Mouse (Mus musculus): ENCODE data around the gene Ccdc65. TPM values are rescaled to one million over a fixed set of nuclear protein-coding genes. Genes with fewer than 3 reads are reported as not detected.

Ccdc65 gene
- polyA plus RNA-seq, 1 experiment from 2014 or later: 0.70 TPM

DNA sequence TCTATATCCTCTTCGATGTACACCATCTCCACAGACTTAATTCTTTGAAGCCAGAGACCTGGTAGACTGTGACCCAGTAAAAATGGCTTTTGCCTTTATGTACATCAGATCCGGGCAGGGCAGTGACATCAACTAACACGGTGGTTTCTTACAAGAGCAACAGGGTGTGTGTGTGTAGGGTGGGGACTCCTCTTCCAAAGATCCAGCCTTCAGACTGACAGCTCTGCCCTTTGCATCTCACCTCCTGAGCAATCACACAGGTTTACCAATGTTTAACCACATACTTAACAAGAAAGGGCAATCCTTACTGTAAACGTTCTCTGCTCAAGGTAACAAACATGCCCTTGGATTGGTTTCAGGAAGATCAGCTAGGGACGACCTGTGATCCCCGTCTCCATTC is 39.3 kb downstream of the Ccdc65 start:
- peaks cover 3% of the 10 kb centered on the region for H3K36me3 ChIP-seq (ENCODE audit: control insufficient read depth, insufficient read depth, low read length)
- no peak overlapping the region for H3K27ac ChIP-seq (replicated peaks)
- TF ChIP-seq CTCF (IDR thresholded peaks at IDR 0.05; ENCODE audit: low read depth) (no peak), EP300 (optimal IDR thresholded peaks at IDR 0.05) (no peak)
- DNase-seq (ENCODE audit: low spot score): no peak
- no peaks in the 10 kb centered on the region for H3K27me3 ChIP-seq (ENCODE audit: control insufficient read depth, insufficient read depth, low read length)
- H3K9ac ChIP-seq (ENCODE audit: low read length): no peak overlapping the region
- no peaks in the 10 kb centered on the region for H3K9me3 ChIP-seq (ENCODE audit: control insufficient read depth, low read length)
- no peaks in the 10 kb centered on the region for H3K4me1 ChIP-seq (replicated peaks; ENCODE audit: control insufficient read depth, insufficient read depth)
- H3K4me2 ChIP-seq (replicated peaks; ENCODE audit: low read depth): no peak overlapping the region
- ATAC-seq (ENCODE audit: low FRiP score, low TSS enrichment): peak; percentile 55
- WGBS: 55% methylated on average over 6 of the region's 6 CpGs
- H3K4me3 ChIP-seq (ENCODE audit: low read depth, low read length): no peak overlapping the region

DNA sequence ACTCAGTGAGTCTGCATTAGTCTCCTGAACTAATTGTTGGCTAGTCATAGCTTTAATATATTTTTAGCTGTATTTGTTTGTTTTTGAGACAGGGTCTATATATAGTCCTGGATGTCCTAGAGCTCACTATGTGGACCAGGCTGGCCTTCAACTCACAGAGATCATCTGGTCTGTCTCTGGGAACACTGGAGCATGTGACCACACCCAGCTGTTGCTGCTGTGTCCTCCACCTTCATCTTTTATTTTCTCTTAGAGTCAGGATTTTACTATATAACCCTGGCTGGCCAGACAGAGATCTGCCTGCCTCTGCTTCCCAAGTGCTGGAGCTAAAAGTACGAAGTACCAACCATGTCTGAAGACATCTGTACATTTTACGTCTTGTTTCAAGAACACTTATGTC is 41.1 kb downstream of the Ccdc65 start:
- ATAC-seq (ENCODE audit: low FRiP score, low TSS enrichment): no peak
- no peak for DNase-seq (ENCODE audit: low spot score)
- no peak for TF ChIP-seq CTCF (IDR thresholded peaks at IDR 0.05; ENCODE audit: low read depth)
- TF ChIP-seq EP300 (optimal IDR thresholded peaks at IDR 0.05): no peak
- H3K9me3 ChIP-seq (ENCODE audit: control insufficient read depth, low read length): no peaks in the 10 kb centered on the region
- no peaks in the 10 kb centered on the region for H3K36me3 ChIP-seq (ENCODE audit: control insufficient read depth, insufficient read depth, low read length)
- no peak overlapping the region for H3K27ac ChIP-seq (replicated peaks)
- no peak overlapping the region for H3K4me2 ChIP-seq (replicated peaks; ENCODE audit: low read depth)
- H3K4me1 ChIP-seq (replicated peaks; ENCODE audit: control insufficient read depth, insufficient read depth): no peaks in the 10 kb centered on the region
- H3K4me3 ChIP-seq (ENCODE audit: low read depth, low read length): no peak overlapping the region
- WGBS: 97% methylated on average over 2 of the region's 2 CpGs
- no peaks in the 10 kb centered on the region for H3K27me3 ChIP-seq (ENCODE audit: control insufficient read depth, insufficient read depth, low read length)
- no peak overlapping the region for H3K9ac ChIP-seq (ENCODE audit: low read length)

DNA sequence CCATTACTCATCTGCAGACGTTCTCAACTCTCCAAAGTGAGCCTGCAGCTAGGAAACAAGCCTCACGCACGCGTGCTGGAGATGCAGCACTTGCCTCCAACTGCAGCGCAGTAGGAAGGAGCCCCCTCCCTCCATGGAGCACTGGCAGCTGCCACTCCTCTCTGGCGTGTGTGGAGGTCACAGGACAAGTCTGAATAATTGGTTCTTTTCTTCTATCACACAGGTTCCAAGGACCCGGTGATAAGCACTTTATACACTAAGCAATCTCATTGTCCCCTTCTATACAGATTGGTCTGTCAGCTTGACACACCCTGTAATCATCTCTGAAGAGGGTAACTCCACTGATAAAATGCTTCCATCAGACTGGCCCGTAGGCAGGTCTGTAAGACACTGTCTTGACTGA is 45.0 kb downstream of the Ccdc65 start:
- 68% methylated on average over 8 of the region's 8 CpGs for WGBS
- H3K27ac ChIP-seq (replicated peaks): no peak overlapping the region
- H3K9ac ChIP-seq (ENCODE audit: low read length): no peak overlapping the region
- H3K36me3 ChIP-seq (ENCODE audit: control insufficient read depth, insufficient read depth, low read length): no peaks in the 10 kb centered on the region
- no peaks in the 10 kb centered on the region for H3K4me1 ChIP-seq (replicated peaks; ENCODE audit: control insufficient read depth, insufficient read depth)
- TF ChIP-seq CTCF (IDR thresholded peaks at IDR 0.05; ENCODE audit: low read depth) (no peak), EP300 (optimal IDR thresholded peaks at IDR 0.05) (no peak)
- no peak for DNase-seq (ENCODE audit: low spot score)
- no peaks in the 10 kb centered on the region for H3K27me3 ChIP-seq (ENCODE audit: control insufficient read depth, insufficient read depth, low read length)
- no peak overlapping the region for H3K4me2 ChIP-seq (replicated peaks; ENCODE audit: low read depth)
- H3K4me3 ChIP-seq (ENCODE audit: low read depth, low read length): no peak overlapping the region
- no peak for ATAC-seq (ENCODE audit: low FRiP score, low TSS enrichment)
- H3K9me3 ChIP-seq (ENCODE audit: control insufficient read depth, low read length): no peaks in the 10 kb centered on the region

DNA sequence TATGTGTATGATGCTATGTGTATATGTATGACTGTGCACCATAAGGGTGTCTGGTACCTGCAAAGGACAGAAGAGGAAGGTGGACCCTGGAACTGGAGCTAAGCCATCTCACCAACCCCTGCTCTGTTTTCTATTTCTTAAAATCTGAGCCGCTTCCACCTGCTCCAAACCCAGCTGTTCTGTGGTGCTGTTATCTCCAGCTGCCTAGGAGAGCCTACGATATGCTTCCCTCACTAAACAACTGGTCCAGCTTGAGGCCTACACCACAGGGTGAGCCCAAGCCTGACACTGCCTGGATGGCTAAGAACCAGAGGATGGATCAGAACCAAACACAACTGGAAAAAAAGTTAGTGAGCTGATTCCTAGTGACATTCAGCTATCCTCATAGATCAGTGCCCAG is 46.1 kb downstream of the Ccdc65 start:
- H3K9ac ChIP-seq (ENCODE audit: low read length): no peak overlapping the region
- TF ChIP-seq EP300 (optimal IDR thresholded peaks at IDR 0.05) (no peak), CTCF (IDR thresholded peaks at IDR 0.05; ENCODE audit: low read depth) (no peak)
- ATAC-seq (ENCODE audit: low FRiP score, low TSS enrichment) (no peak), DNase-seq (ENCODE audit: low spot score) (no peak)
- no peaks in the 10 kb centered on the region for H3K36me3 ChIP-seq (ENCODE audit: control insufficient read depth, insufficient read depth, low read length)
- no peaks in the 10 kb centered on the region for H3K27me3 ChIP-seq (ENCODE audit: control insufficient read depth, insufficient read depth, low read length)
- H3K27ac ChIP-seq (replicated peaks): no peak overlapping the region
- H3K4me1 ChIP-seq (replicated peaks; ENCODE audit: control insufficient read depth, insufficient read depth): no peaks in the 10 kb centered on the region
- WGBS: 76% methylated on average over 2 of the region's 2 CpGs
- H3K4me2 ChIP-seq (replicated peaks; ENCODE audit: low read depth): no peak overlapping the region
- no peaks in the 10 kb centered on the region for H3K9me3 ChIP-seq (ENCODE audit: control insufficient read depth, low read length)
- H3K4me3 ChIP-seq (ENCODE audit: low read depth, low read length): no peak overlapping the region

DNA sequence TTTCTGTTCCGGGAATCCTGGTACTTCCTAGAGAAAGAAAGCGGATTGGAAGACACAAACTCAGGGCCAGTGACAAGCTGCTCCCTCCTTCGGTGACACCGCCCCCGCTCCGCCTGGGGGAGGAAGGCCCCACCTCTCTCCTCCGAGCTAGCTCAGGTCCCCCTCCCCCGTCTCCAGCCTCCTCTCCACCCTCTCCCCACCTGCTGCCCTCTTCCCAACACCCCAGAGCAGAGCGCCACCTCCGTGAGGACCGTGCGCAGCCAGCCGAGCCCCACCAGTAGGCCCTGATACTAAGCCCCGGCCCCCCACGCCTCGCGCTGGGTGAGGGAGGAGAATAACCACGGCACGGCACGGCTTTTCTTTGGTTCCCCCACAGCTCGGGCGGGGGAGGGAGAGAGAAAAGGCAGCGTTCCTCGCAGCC is 54.2 kb downstream of the Ccdc65 start:
- H3K27me3 ChIP-seq (ENCODE audit: control insufficient read depth, insufficient read depth, low read length): no peaks in the 10 kb centered on the region
- no peaks in the 10 kb centered on the region for H3K4me1 ChIP-seq (replicated peaks; ENCODE audit: control insufficient read depth, insufficient read depth)
- TF ChIP-seq EP300 (optimal IDR thresholded peaks at IDR 0.05) (no peak), CTCF (IDR thresholded peaks at IDR 0.05; ENCODE audit: low read depth) (peak; percentile 49)
- peak overlapping the region; percentile 98 for H3K4me3 ChIP-seq (ENCODE audit: low read depth, low read length)
- peak overlapping the region; percentile 85 for H3K27ac ChIP-seq (replicated peaks)
- H3K36me3 ChIP-seq (ENCODE audit: control insufficient read depth, insufficient read depth, low read length): no peaks in the 10 kb centered on the region; the same call in 1 of the 2 replicates
- WGBS: under 1% methylated on average over 21 of the region's 24 CpGs
- peak; percentile 80 for ATAC-seq (ENCODE audit: low FRiP score, low TSS enrichment)
- peak overlapping the region; percentile 83 for H3K9ac ChIP-seq (ENCODE audit: low read length)
- no peaks in the 10 kb centered on the region for H3K9me3 ChIP-seq (ENCODE audit: control insufficient read depth, low read length)
- DNase-seq (ENCODE audit: low spot score): peak; percentile 89
- peak overlapping the region; percentile 92 for H3K4me2 ChIP-seq (replicated peaks; ENCODE audit: low read depth)

DNA sequence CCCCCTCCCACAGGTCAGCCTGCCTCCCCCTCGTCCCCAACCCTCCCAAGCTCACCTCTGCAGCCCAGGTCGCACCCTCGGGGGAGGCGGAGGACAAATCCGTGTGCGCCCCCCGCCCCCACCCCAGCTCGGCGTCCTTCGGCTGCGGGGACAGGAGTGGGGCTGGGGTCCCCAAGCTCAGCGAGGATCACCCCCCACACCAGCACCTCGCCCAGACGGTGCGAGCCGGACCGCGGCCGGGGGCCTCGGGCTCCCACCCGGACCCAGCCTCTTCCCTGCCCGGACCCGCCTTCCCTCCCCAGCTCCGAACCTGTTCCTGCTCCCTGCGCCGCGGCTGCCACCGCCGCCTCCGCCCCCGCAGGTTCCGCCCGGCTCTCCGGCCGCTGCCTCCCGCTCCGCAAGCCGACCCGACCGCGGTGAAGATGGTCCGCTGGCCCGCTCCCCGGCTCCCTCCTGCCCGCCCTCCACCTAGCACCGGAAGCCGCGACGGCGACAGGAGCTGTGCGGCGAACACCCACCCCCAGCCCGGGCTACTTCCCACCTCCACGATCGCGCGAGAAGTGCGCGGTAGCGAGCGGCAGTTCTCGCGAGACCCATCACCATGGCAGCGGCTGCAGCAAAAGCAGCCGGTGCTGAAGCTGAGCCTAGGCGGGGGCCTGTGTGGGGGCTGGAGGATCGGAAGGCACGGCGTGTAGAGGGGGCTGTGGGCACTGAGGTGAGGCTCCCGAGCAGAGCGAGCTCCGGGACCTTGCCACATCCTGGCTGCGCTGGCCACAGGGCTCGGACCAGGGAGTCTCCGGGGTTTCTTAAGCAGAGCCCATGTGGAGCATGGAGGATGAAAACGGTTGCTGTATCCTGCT is 54.9 kb downstream of the Ccdc65 start, which contains the start of gene Arf3:
Arf3 (minus strand) TSS at position 545 of the 860 bp plus-strand sequence.
- peak within 1 kb of the TSS; percentile 85 for H3K27ac ChIP-seq (replicated peaks)
- peak within 1 kb of the TSS; percentile 83 for H3K9ac ChIP-seq (ENCODE audit: low read length)
- H3K36me3 ChIP-seq (ENCODE audit: control insufficient read depth, insufficient read depth, low read length): no peaks in the 10 kb centered on the region; the same call in 1 of the 2 replicates
- H3K4me1 ChIP-seq (replicated peaks; ENCODE audit: control insufficient read depth, insufficient read depth): no peaks in the 10 kb centered on the region
- peak within 1 kb of the TSS; percentile 98 for H3K4me3 ChIP-seq (ENCODE audit: low read depth, low read length)
- H3K9me3 ChIP-seq (ENCODE audit: control insufficient read depth, low read length): no peaks in the 10 kb centered on the region
- WGBS: under 1% methylated on average over 42 of the region's 76 CpGs
- ATAC-seq (ENCODE audit: low FRiP score, low TSS enrichment) (peak; percentile 93), DNase-seq (ENCODE audit: low spot score) (peak; percentile 96)
- H3K4me2 ChIP-seq (replicated peaks; ENCODE audit: low read depth): peak within 1 kb of the TSS; percentile 92
- TF ChIP-seq EP300 (optimal IDR thresholded peaks at IDR 0.05): peak; percentile 100
- no peak; the same call in 1 of the 2 replicates for TF ChIP-seq CTCF (IDR thresholded peaks at IDR 0.05; ENCODE audit: low read depth)
- H3K27me3 ChIP-seq (ENCODE audit: control insufficient read depth, insufficient read depth, low read length): no peaks in the 10 kb centered on the region
